Mouse (Mus musculus) bone marrow macrophage, adult 2 months (primary cell): ENCODE data around the gene Plekhg1.

Source experiments
- CTCF ChIP-seq: IDR thresholded peaks from 2 replicates; pipeline ENCODE4 v1.5.1; 2012; ENCODE audit warnings: low read depth, mild to moderate bottlenecking, low read length, moderate library complexity
- POLR2A ChIP-seq: IDR thresholded peaks from 2 replicates; pipeline ENCODE4 v1.6.1; 2012; ENCODE audit warnings: mild to moderate bottlenecking, low read depth, low read length, borderline replicate concordance

- TF ChIP-seq CTCF, result no peak
- TF ChIP-seq POLR2A, result no peak
These were observed 253.4 kb downstream of the Plekhg1 start for GRCm38 (mm10) chr10:3993365-3994102.
